Mouse (Mus musculus): ENCODE results near the gene Neurl1b. TPM values are rescaled to one million over a fixed set of nuclear protein-coding genes. Genes with fewer than 3 reads are reported as not detected.

Gene Neurl1b
- polyA plus RNA-seq, 1 experiment from 2014 or later: 0.67 TPM

- WGBS: 29% methylated on average over 5 of the region's 5 CpGs
- H3K36me3 ChIP-seq: no peaks in the 10 kb centered on the region
- ATAC-seq (ENCODE audit: insufficient number of reproducible peaks, insufficient read depth, low FRiP score, low TSS enrichment, low read depth): no peak
- no peak overlapping the region for H3K4me2 ChIP-seq
- H3K9me3 ChIP-seq: no peaks in the 10 kb centered on the region
- H3K4me3 ChIP-seq: no peak overlapping the region
- H3K27ac ChIP-seq: peak overlapping the region; percentile 70
- H3K27me3 ChIP-seq: no peaks in the 10 kb centered on the region
- H3K9ac ChIP-seq: 0 out of 2 replicates have a peak overlapping the region, but pooled peaks have one; percentile 33
- H3K4me1 ChIP-seq: peaks cover 19% of the 10 kb centered on the region
Measured at GRCm38 (mm10) chr17:26381613-26382012, 33.0 kb upstream of the Neurl1b start.

GRCm38 (mm10) chr17:26382176-26382575, 32.5 kb upstream of the Neurl1b start:
- no peak overlapping the region for H3K4me2 ChIP-seq
- no peak overlapping the region for H3K4me3 ChIP-seq
- no peak overlapping the region for H3K27ac ChIP-seq
- H3K9ac ChIP-seq: no peak overlapping the region
- no peak for ATAC-seq (ENCODE audit: insufficient number of reproducible peaks, insufficient read depth, low FRiP score, low TSS enrichment, low read depth)
- H3K36me3 ChIP-seq: no peaks in the 10 kb centered on the region
- no peaks in the 10 kb centered on the region for H3K9me3 ChIP-seq
- H3K27me3 ChIP-seq: no peaks in the 10 kb centered on the region
- WGBS: 75% methylated on average over 3 of the region's 3 CpGs
- H3K4me1 ChIP-seq: peaks cover 19% of the 10 kb centered on the region

DNA sequence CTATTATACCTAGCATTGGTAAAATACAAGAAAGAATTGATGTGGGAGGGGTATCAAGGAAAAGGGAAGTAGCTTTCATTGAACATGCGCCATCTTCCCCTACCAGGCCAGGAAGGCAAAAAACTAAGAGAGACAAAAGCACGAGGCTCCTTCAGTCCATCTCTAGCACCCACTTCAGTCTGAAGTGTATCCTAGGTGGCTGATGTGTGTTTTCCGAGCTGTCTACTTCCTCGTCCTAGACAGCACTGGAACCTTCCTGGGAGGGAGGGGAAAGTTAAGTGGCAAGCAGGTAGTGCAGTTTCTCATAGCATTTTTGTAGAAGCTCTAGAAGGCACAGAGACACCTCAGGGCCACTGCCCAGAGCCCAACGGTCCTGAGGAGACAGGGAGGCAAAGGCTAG, 31.9 kb upstream of the Neurl1b start:
- Histone ChIP-seq H3K4me3 (no peak overlapping the region), H3K36me3 (no peaks in the 10 kb centered on the region), H3K9me3 (no peaks in the 10 kb centered on the region), H3K27ac (no peak overlapping the region), H3K4me2 (no peak overlapping the region), H3K4me1 (peaks cover 22% of the 10 kb centered on the region), H3K9ac (no peak overlapping the region), H3K27me3 (no peaks in the 10 kb centered on the region)
- no peak for ATAC-seq (ENCODE audit: insufficient number of reproducible peaks, insufficient read depth, low FRiP score, low TSS enrichment, low read depth)
- WGBS: 76% methylated on average over 5 of the region's 5 CpGs

DNA sequence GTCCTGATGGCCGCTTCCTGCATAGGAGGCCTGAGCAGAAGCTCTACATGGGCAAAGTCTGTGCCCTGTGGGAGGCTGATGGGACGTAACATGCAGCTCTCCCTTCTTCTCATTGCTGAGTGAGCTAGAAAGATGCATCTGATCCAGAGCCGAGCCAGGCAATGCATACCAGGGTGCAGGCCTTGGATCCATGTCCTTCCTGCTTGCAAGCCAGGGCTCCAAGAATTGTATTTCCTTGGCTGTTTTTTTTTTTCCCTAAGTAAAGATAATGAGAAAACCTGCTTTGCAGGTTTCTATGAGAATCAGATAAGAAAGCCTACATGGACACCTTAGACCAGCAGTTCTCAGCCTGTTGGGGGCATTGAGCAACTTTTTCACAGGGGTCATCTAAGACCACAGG, 30.5 kb upstream of the Neurl1b start:
- no peak for ATAC-seq (ENCODE audit: insufficient number of reproducible peaks, insufficient read depth, low FRiP score, low TSS enrichment, low read depth)
- 88% methylated on average over 3 of the region's 3 CpGs for WGBS
- H3K36me3 ChIP-seq: no peaks in the 10 kb centered on the region

GRCm38 (mm10) chr17:26385252-26386130, 29.1 kb upstream of the Neurl1b start:
- no peak for ATAC-seq (ENCODE audit: insufficient number of reproducible peaks, insufficient read depth, low FRiP score, low TSS enrichment, low read depth)
- no peak overlapping the region for H3K4me3 ChIP-seq
- H3K36me3 ChIP-seq: no peaks in the 10 kb centered on the region
- H3K27ac ChIP-seq: no peak overlapping the region
- WGBS: 86% methylated on average over 11 of the region's 11 CpGs
- peaks cover 17% of the 10 kb centered on the region for H3K4me1 ChIP-seq
- no peaks in the 10 kb centered on the region for H3K9me3 ChIP-seq
- no peaks in the 10 kb centered on the region for H3K27me3 ChIP-seq
- no peak overlapping the region for H3K9ac ChIP-seq
- no peak overlapping the region for H3K4me2 ChIP-seq

More for the DNA sequence above, 30.5 kb upstream of the Neurl1b start:
- Histone ChIP-seq H3K4me3 (no peak overlapping the region), H3K4me2 (no peak overlapping the region), H3K27me3 (no peaks in the 10 kb centered on the region), H3K27ac (no peak overlapping the region), H3K4me1 (peaks cover 22% of the 10 kb centered on the region), H3K9me3 (no peaks in the 10 kb centered on the region), H3K9ac (no peak overlapping the region)

DNA sequence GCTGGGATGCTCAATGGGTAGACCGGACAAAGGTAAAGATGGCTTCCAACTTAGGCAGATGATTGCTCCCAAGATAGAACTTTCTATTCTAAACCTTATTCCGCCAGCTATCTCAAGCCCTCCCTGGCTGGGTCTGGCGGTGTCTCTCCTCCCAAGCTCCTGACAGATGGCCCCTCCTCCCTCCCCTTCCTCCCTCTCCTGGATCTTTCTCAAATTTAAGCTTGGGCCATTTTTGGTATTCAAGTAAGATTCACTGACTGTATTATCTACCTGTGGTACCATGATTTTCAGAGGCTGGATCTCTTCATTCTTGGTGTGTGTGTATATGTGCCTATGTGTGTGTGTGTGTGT, 28.5 kb upstream of the Neurl1b start:
- peaks cover 11% of the 10 kb centered on the region for H3K4me1 ChIP-seq
- ATAC-seq (ENCODE audit: insufficient number of reproducible peaks, insufficient read depth, low FRiP score, low TSS enrichment, low read depth): no peak
- no peak overlapping the region for H3K9ac ChIP-seq
- no peaks in the 10 kb centered on the region for H3K27me3 ChIP-seq
- H3K4me3 ChIP-seq: no peak overlapping the region
- H3K9me3 ChIP-seq: no peaks in the 10 kb centered on the region
- no peak overlapping the region for H3K4me2 ChIP-seq
- no peak overlapping the region for H3K27ac ChIP-seq
- H3K36me3 ChIP-seq: no peaks in the 10 kb centered on the region
- 89% methylated on average over 3 of the region's 3 CpGs for WGBS

GRCm38 (mm10) chr17:26388106-26388505, 26.5 kb upstream of the Neurl1b start:
- H3K4me3 ChIP-seq: no peak overlapping the region
- 61% methylated on average over 3 of the region's 3 CpGs for WGBS
- H3K4me1 ChIP-seq: 0 out of 2 replicates have a peak, but pooled peaks cover 4% of the 10 kb centered on the region
- no peak for ATAC-seq (ENCODE audit: insufficient number of reproducible peaks, insufficient read depth, low FRiP score, low TSS enrichment, low read depth)
- no peaks in the 10 kb centered on the region for H3K9me3 ChIP-seq
- no peaks in the 10 kb centered on the region for H3K27me3 ChIP-seq
- no peaks in the 10 kb centered on the region for H3K36me3 ChIP-seq
- no peak overlapping the region for H3K4me2 ChIP-seq
- H3K9ac ChIP-seq: no peak overlapping the region
- H3K27ac ChIP-seq: no peak overlapping the region

DNA sequence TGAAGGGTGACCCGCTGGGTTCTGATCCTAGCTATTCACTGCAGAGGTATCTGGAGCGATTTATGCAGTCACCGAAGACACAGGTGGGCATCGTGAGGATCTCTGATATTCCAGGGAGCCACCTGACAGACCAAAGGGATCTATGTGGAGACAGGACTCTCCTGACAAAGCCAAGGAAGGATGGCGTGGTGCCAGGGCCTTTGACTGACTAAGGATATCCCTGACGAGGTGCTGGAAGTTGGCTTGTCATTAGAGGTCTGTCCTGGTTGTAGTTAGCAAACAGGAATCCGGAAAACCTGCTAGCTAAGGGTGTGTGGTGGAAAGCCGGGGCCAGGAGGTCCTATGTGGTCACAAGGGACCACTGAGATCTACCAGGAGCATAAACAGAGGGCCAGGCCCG, 25.4 kb upstream of the Neurl1b start:
- no peak for ATAC-seq (ENCODE audit: insufficient number of reproducible peaks, insufficient read depth, low FRiP score, low TSS enrichment, low read depth)
- no peak overlapping the region for H3K4me3 ChIP-seq
- 0 out of 2 replicates have a peak, but pooled peaks cover 4% of the 10 kb centered on the region for H3K4me1 ChIP-seq
- 81% methylated on average over 9 of the region's 9 CpGs for WGBS
- no peak overlapping the region for H3K27ac ChIP-seq
- H3K9me3 ChIP-seq: peaks cover 3% of the 10 kb centered on the region; the same call in 1 of the 2 replicates
- H3K27me3 ChIP-seq: no peaks in the 10 kb centered on the region
- H3K9ac ChIP-seq: no peak overlapping the region
- H3K36me3 ChIP-seq: no peaks in the 10 kb centered on the region
- H3K4me2 ChIP-seq: no peak overlapping the region

GRCm38 (mm10) chr17:26390666-26391065, 24.0 kb upstream of the Neurl1b start:
- Histone ChIP-seq H3K4me2 (no peak overlapping the region), H3K36me3 (no peaks in the 10 kb centered on the region), H3K9ac (no peak overlapping the region), H3K4me1 (0 out of 2 replicates have a peak, but pooled peaks cover 4% of the 10 kb centered on the region), H3K9me3 (peaks cover 4% of the 10 kb centered on the region; the same call in 1 of the 2 replicates), H3K27ac (no peak overlapping the region), H3K4me3 (no peak overlapping the region), H3K27me3 (no peaks in the 10 kb centered on the region)
- no peak for ATAC-seq (ENCODE audit: insufficient number of reproducible peaks, insufficient read depth, low FRiP score, low TSS enrichment, low read depth)
- 59% methylated on average over 5 of the region's 5 CpGs for WGBS

DNA sequence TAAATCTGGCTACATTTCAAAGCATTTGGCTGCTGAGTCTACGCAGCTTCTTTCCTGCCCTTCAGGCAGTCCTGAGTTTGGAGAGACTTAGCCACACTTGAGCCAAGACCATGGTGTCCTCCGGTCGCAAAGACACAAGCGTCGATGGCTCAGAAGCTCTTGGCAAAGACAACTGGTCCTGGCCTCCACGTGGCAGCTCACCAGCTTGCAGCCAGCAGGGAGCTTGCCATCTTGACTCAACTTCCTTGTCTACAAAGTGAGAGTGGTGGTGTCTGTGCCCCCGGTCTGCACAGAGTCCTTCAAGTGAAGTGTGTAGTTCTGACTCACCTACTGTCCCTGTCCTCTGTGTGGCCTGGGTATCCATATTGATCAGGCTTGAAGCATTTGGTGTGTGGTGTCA, 22.3 kb upstream of the Neurl1b start:
- Histone ChIP-seq H3K9me3 (peaks cover 4% of the 10 kb centered on the region; the same call in 1 of the 2 replicates), H3K27me3 (no peaks in the 10 kb centered on the region), H3K36me3 (no peaks in the 10 kb centered on the region), H3K4me2 (no peak overlapping the region), H3K9ac (no peak overlapping the region), H3K27ac (no peak overlapping the region), H3K4me3 (no peak overlapping the region), H3K4me1 (peaks cover 3% of the 10 kb centered on the region; the same call in 1 of the 2 replicates)
- WGBS: 85% methylated on average over 7 of the region's 7 CpGs
- ATAC-seq (ENCODE audit: insufficient number of reproducible peaks, insufficient read depth, low FRiP score, low TSS enrichment, low read depth): no peak; the same call in 1 of the 2 replicates

- WGBS: 72% methylated on average over 3 of the region's 3 CpGs
- Histone ChIP-seq H3K9me3 (peaks cover 4% of the 10 kb centered on the region; the same call in 1 of the 2 replicates), H3K9ac (no peak overlapping the region), H3K4me1 (peaks cover 4% of the 10 kb centered on the region; the same call in 1 of the 2 replicates), H3K27me3 (no peaks in the 10 kb centered on the region), H3K36me3 (no peaks in the 10 kb centered on the region), H3K27ac (no peak overlapping the region), H3K4me2 (no peak overlapping the region), H3K4me3 (no peak overlapping the region)
- ATAC-seq (ENCODE audit: insufficient number of reproducible peaks, insufficient read depth, low FRiP score, low TSS enrichment, low read depth): no peak
Measured at GRCm38 (mm10) chr17:26396765-26397164, 17.9 kb upstream of the Neurl1b start.

- no peak overlapping the region for H3K9ac ChIP-seq
- H3K4me1 ChIP-seq: peaks cover 4% of the 10 kb centered on the region; the same call in 1 of the 2 replicates
- peaks cover 4% of the 10 kb centered on the region; the same call in 1 of the 2 replicates for H3K9me3 ChIP-seq
- H3K4me2 ChIP-seq: no peak overlapping the region
- no peaks in the 10 kb centered on the region for H3K36me3 ChIP-seq
- no peak overlapping the region for H3K4me3 ChIP-seq
- no peak overlapping the region for H3K27ac ChIP-seq
- no peaks in the 10 kb centered on the region for H3K27me3 ChIP-seq
- WGBS: 31% methylated on average over 6 of the region's 6 CpGs
- no peak for ATAC-seq (ENCODE audit: insufficient number of reproducible peaks, insufficient read depth, low FRiP score, low TSS enrichment, low read depth)
Measured at GRCm38 (mm10) chr17:26397339-26397738, 17.3 kb upstream of the Neurl1b start.
